Mouse (Mus musculus): ENCODE data around the gene Trim8. TPM values are rescaled to one million over a fixed set of nuclear protein-coding genes. Genes with fewer than 3 reads are reported as not detected.

Gene Trim8
- total RNA-seq, 2 experiments from 2014 or later = 47.3 to 53.3 TPM

GRCm38 (mm10) chr19:46523480-46524151 lies 22.1 kb downstream of the Trim8 start:
- peak; percentile 70 to 83 for DNase-seq

GRCm38 (mm10) chr19:46524152-46524544 lies 22.6 kb downstream of the Trim8 start:
- DNase-seq = no peak

- DNase-seq = peak; percentile 65 to 76
Observed at GRCm38 (mm10) chr19:46524601-46525321, 23.3 kb downstream of the Trim8 start.

- DNase-seq = no peak
Observed at GRCm38 (mm10) chr19:46525691-46526631, 24.5 kb downstream of the Trim8 start.

GRCm38 (mm10) chr19:46527632-46528528 lies 26.4 kb downstream of the Trim8 start:
- DNase-seq = no peak

GRCm38 (mm10) chr19:46528529-46529213 lies 27.2 kb downstream of the Trim8 start:
- peak; percentile 76 to 90 for DNase-seq

- no peak for DNase-seq
Observed at GRCm38 (mm10) chr19:46529601-46530448, 28.3 kb downstream of the Trim8 start.

GRCm38 (mm10) chr19:46530449-46530990 lies 29.0 kb downstream of the Trim8 start:
- DNase-seq = no peak

GRCm38 (mm10) chr19:46531071-46532030 lies 29.8 kb downstream of the Trim8 start:
- no peak for DNase-seq

GRCm38 (mm10) chr19:46532031-46532688 lies 30.7 kb downstream of the Trim8 start:
- peak in 1 of 2 experiments; percentile 59 for DNase-seq

- DNase-seq = no peak
Observed at GRCm38 (mm10) chr19:46533066-46533465, 31.6 kb downstream of the Trim8 start.

- no peak for DNase-seq
Observed at GRCm38 (mm10) chr19:46533525-46533924, 32.0 kb downstream of the Trim8 start.

- DNase-seq = no peak
Observed at GRCm38 (mm10) chr19:46534542-46535098, 33.1 kb downstream of the Trim8 start.

- no peak for DNase-seq
Observed at GRCm38 (mm10) chr19:46537357-46537756, 35.9 kb downstream of the Trim8 start.

- DNase-seq = no peak
Observed at GRCm38 (mm10) chr19:46538213-46538612, 36.7 kb downstream of the Trim8 start.

GRCm38 (mm10) chr19:46542750-46543149 lies 41.2 kb downstream of the Trim8 start:
- no peak for DNase-seq

GRCm38 (mm10) chr19:46547565-46547964 lies 46.1 kb downstream of the Trim8 start:
- DNase-seq = no peak

Data from adrenal gland, postnatal 36 days (tissue).